Mouse (Mus musculus): ENCODE results near the gene Tshr. TPM values are rescaled to one million over a fixed set of nuclear protein-coding genes. Genes with fewer than 3 reads are reported as not detected.

Tshr gene
- total and polyA plus RNA-seq, 2 experiments from 2014 or later = 0.53 to 0.55 TPM

- peaks cover 13% of the 10 kb centered on the region for H3K36me3 ChIP-seq (ENCODE audit: insufficient read depth, low read length)
- no peak for TF ChIP-seq CTCF (IDR thresholded peaks at IDR 0.05)
- 44% methylated on average over 3 of the region's 3 CpGs for WGBS
- peaks cover 3% of the 10 kb centered on the region; the same call in 1 of the 2 replicates for H3K4me1 ChIP-seq (ENCODE audit: insufficient read depth, low read length)
- ATAC-seq (ENCODE audit: low FRiP score) (no peak), DNase-seq (ENCODE audit: low spot score) (no peak)
- H3K27ac ChIP-seq (ENCODE audit: low read depth, low read length) = peak overlapping the region; percentile 100; the same call in 1 of the 2 replicates
- H3K9ac ChIP-seq (replicated peaks; ENCODE audit: low read length, poor library complexity, severe bottlenecking) = peak overlapping the region; percentile 100
- no peaks in the 10 kb centered on the region for H3K27me3 ChIP-seq (ENCODE audit: insufficient read depth, low read length)
- peak overlapping the region; percentile 94 for H3K4me3 ChIP-seq (ENCODE audit: low read depth, low read length)
- H3K9me3 ChIP-seq (ENCODE audit: low read length) = no peaks in the 10 kb centered on the region
- peak overlapping the region; percentile 61 for H3K4me2 ChIP-seq (ENCODE audit: low read depth, low read length, poor library complexity, severe bottlenecking)
Observed at GRCm38 (mm10) chr12:91587077-91587476, 202.7 kb downstream of the Tshr start.

GRCm38 (mm10) chr12:91587491-91588033, 203.2 kb downstream of the Tshr start:
- Histone ChIP-seq H3K4me1 (ENCODE audit: insufficient read depth, low read length) (peaks cover 3% of the 10 kb centered on the region; the same call in 1 of the 2 replicates), H3K4me3 (ENCODE audit: low read depth, low read length) (peak overlapping the region; percentile 94), H3K9me3 (ENCODE audit: low read length) (no peaks in the 10 kb centered on the region), H3K9ac (replicated peaks; ENCODE audit: low read length, poor library complexity, severe bottlenecking) (peak overlapping the region; percentile 100), H3K4me2 (ENCODE audit: low read depth, low read length, poor library complexity, severe bottlenecking) (peak overlapping the region; percentile 61), H3K36me3 (ENCODE audit: insufficient read depth, low read length) (peaks cover 9% of the 10 kb centered on the region), H3K27ac (ENCODE audit: low read depth, low read length) (peak overlapping the region; percentile 100), H3K27me3 (ENCODE audit: insufficient read depth, low read length) (no peaks in the 10 kb centered on the region)
- ATAC-seq (ENCODE audit: low FRiP score) = no peak
- TF ChIP-seq CTCF (IDR thresholded peaks at IDR 0.05) = no peak
- peak; percentile 17 for DNase-seq (ENCODE audit: low spot score)
- WGBS = 7% methylated on average over 5 of the region's 5 CpGs

- ATAC-seq (ENCODE audit: low FRiP score) (peak; percentile 88), DNase-seq (ENCODE audit: low spot score) (peak; percentile 97)
- WGBS = under 1% methylated on average over 32 of the region's 32 CpGs
- no peaks in the 10 kb centered on the region for H3K27me3 ChIP-seq (ENCODE audit: insufficient read depth, low read length)
- peak overlapping the region; percentile 100 for H3K9ac ChIP-seq (replicated peaks; ENCODE audit: low read length, poor library complexity, severe bottlenecking)
- no peaks in the 10 kb centered on the region for H3K9me3 ChIP-seq (ENCODE audit: low read length)
- H3K27ac ChIP-seq (ENCODE audit: low read depth, low read length) = peak overlapping the region; percentile 100
- TF ChIP-seq CTCF (IDR thresholded peaks at IDR 0.05) = peak; percentile 35
- H3K4me2 ChIP-seq (ENCODE audit: low read depth, low read length, poor library complexity, severe bottlenecking) = peak overlapping the region; percentile 61
- peaks cover 3% of the 10 kb centered on the region; the same call in 1 of the 2 replicates for H3K4me1 ChIP-seq (ENCODE audit: insufficient read depth, low read length)
- peak overlapping the region; percentile 94 for H3K4me3 ChIP-seq (ENCODE audit: low read depth, low read length)
- H3K36me3 ChIP-seq (ENCODE audit: insufficient read depth, low read length) = peaks cover 7% of the 10 kb centered on the region; the same call in 1 of the 2 replicates
Observed at GRCm38 (mm10) chr12:91588176-91588669, 203.9 kb downstream of the Tshr start.

GRCm38 (mm10) chr12:91588670-91589541, 204.5 kb downstream of the Tshr start:
- under 1% methylated on average over 58 of the region's 83 CpGs for WGBS
- no peaks in the 10 kb centered on the region for H3K27me3 ChIP-seq (ENCODE audit: insufficient read depth, low read length)
- H3K36me3 ChIP-seq (ENCODE audit: insufficient read depth, low read length) = peaks cover 7% of the 10 kb centered on the region; the same call in 1 of the 2 replicates
- peak overlapping the region; percentile 100 for H3K27ac ChIP-seq (ENCODE audit: low read depth, low read length)
- peak overlapping the region; percentile 94 for H3K4me3 ChIP-seq (ENCODE audit: low read depth, low read length)
- H3K4me1 ChIP-seq (ENCODE audit: insufficient read depth, low read length) = peaks cover 3% of the 10 kb centered on the region; the same call in 1 of the 2 replicates
- TF ChIP-seq CTCF (IDR thresholded peaks at IDR 0.05) = no peak
- H3K9me3 ChIP-seq (ENCODE audit: low read length) = no peaks in the 10 kb centered on the region
- DNase-seq (ENCODE audit: low spot score) = peak; percentile 63
- H3K4me2 ChIP-seq (ENCODE audit: low read depth, low read length, poor library complexity, severe bottlenecking) = peak overlapping the region; percentile 61
- H3K9ac ChIP-seq (replicated peaks; ENCODE audit: low read length, poor library complexity, severe bottlenecking) = peak overlapping the region; percentile 100
- peak; percentile 7; the same call in 1 of the 2 replicates for ATAC-seq (ENCODE audit: low FRiP score)

GRCm38 (mm10) chr12:91589542-91589846, 205.1 kb downstream of the Tshr start:
- no peaks in the 10 kb centered on the region for H3K27me3 ChIP-seq (ENCODE audit: insufficient read depth, low read length)
- peak overlapping the region; percentile 100 for H3K9ac ChIP-seq (replicated peaks; ENCODE audit: low read length, poor library complexity, severe bottlenecking)
- peak overlapping the region; percentile 100 for H3K27ac ChIP-seq (ENCODE audit: low read depth, low read length)
- peaks cover 7% of the 10 kb centered on the region; the same call in 1 of the 2 replicates for H3K36me3 ChIP-seq (ENCODE audit: insufficient read depth, low read length)
- TF ChIP-seq CTCF (IDR thresholded peaks at IDR 0.05) = no peak
- 0% methylated on average over 10 of the region's 11 CpGs for WGBS
- peak overlapping the region; percentile 94 for H3K4me3 ChIP-seq (ENCODE audit: low read depth, low read length)
- H3K4me2 ChIP-seq (ENCODE audit: low read depth, low read length, poor library complexity, severe bottlenecking) = peak overlapping the region; percentile 61
- ATAC-seq (ENCODE audit: low FRiP score) (no peak), DNase-seq (ENCODE audit: low spot score) (no peak)
- H3K9me3 ChIP-seq (ENCODE audit: low read length) = no peaks in the 10 kb centered on the region
- peaks cover 3% of the 10 kb centered on the region; the same call in 1 of the 2 replicates for H3K4me1 ChIP-seq (ENCODE audit: insufficient read depth, low read length)
